Mouse (Mus musculus) adrenal gland, postnatal 14 days (tissue): ENCODE results near the gene Ralgapa2. TPM values are rescaled to one million over a fixed set of nuclear protein-coding genes. Genes with fewer than 3 reads are reported as not detected.

Experiments
- DNase-seq: peaks from one replicate; pipeline ENCODE4 v3.0.0; 2021; ENCODE audit warnings: mixed read lengths
- long read RNA-seq, 2 experiments: library from polyadenylated mRNA; stranded (forward); transcript quantifications; one replicate each; pipeline ENCODE4 v2.0.0; 2021
- total RNA-seq: library from RNA; stranded (reverse); gene quantifications from 2 replicates; pipeline ENCODE4 v1.2.3, GENCODE M21; 2021

Gene Ralgapa2
- 35.3 and 35.4 TPM in 2 replicates for total RNA-seq
- long read RNA-seq, experiment 1, partial matches to known transcripts: 0 of 2 reads
- long read RNA-seq, experiment 1, other reads (novel, unspliced or antisense): 2 of 2 reads
- long read RNA-seq, experiment 2, partial matches to known transcripts: 1 of 5 reads
- long read RNA-seq, experiment 2, other reads (novel, unspliced or antisense): 4 of 5 reads

- DNase-seq: peak; percentile 100
These were observed at the start of gene Ralgapa2 for GRCm38 (mm10) chr2:146511911-146512580. Gene Ralgapa2 (minus strand): TSS chr2:146512344.

DNA sequence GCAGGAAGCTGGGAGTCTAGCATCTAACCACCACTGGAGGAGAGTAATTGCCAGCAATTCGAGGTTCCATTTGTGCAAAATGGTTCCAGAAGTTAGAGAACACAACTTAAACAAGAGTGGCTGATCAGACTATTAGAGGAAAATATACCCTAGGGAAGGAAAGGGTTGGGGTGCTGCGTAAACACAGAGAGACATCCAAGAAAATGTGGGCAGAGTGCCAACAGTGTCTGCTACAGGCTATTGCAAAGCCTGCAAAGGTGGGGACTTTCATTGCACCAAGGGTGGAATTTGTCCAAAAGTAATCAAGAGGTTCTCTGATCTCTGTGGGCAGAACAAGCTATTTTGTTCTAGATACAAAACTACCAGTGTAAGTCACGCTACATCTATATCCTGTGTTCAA is 49.4 kb upstream of the Ralgapa2 start:
- peak; percentile 40 for DNase-seq

GRCm38 (mm10) chr2:146560633-146561043 is 48.5 kb upstream of the Ralgapa2 start:
- DNase-seq: no peak

- no peak for DNase-seq
These were observed 44.0 kb upstream of the Ralgapa2 start for GRCm38 (mm10) chr2:146556148-146556547.

GRCm38 (mm10) chr2:146555351-146555750 is 43.2 kb upstream of the Ralgapa2 start:
- no peak for DNase-seq

GRCm38 (mm10) chr2:146553701-146554100 is 41.6 kb upstream of the Ralgapa2 start:
- DNase-seq: no peak

- no peak for DNase-seq
These were observed 39.7 kb upstream of the Ralgapa2 start for GRCm38 (mm10) chr2:146551818-146552217.

- no peak for DNase-seq
These were observed 37.1 kb upstream of the Ralgapa2 start for GRCm38 (mm10) chr2:146549111-146549776.

- peak; percentile 51 for DNase-seq
These were observed 32.1 kb upstream of the Ralgapa2 start for GRCm38 (mm10) chr2:146544155-146544814.

GRCm38 (mm10) chr2:146533118-146533949 is 21.2 kb upstream of the Ralgapa2 start:
- DNase-seq: peak; percentile 12

- DNase-seq: no peak
These were observed 20.3 kb upstream of the Ralgapa2 start for GRCm38 (mm10) chr2:146532493-146532892.

- DNase-seq: no peak
These were observed 13.3 kb upstream of the Ralgapa2 start for GRCm38 (mm10) chr2:146525483-146525882.

GRCm38 (mm10) chr2:146524685-146525415 is 12.7 kb upstream of the Ralgapa2 start:
- no peak for DNase-seq

DNA sequence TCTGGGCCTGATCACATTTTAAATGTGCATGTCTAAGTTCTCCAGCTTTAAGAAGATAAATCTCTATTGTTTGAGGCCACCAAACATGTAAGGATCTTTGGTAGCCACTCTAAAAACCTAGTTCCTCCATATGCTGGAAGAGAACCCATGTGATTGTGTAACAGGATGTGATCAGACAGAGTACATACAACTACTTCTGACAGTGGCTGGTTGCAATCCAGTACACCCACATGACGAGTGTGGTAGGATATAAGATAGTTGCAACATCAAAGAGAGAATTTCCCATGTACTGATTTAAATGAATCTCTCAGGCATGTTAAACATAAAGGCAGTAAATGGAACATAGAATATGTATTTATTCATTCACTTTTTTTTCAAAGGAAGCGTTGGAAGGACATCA is 4.8 kb upstream of the Ralgapa2 start:
- DNase-seq: no peak

- no peak for DNase-seq
These were observed 2.9 kb upstream of the Ralgapa2 start for GRCm38 (mm10) chr2:146515081-146515480.

DNA sequence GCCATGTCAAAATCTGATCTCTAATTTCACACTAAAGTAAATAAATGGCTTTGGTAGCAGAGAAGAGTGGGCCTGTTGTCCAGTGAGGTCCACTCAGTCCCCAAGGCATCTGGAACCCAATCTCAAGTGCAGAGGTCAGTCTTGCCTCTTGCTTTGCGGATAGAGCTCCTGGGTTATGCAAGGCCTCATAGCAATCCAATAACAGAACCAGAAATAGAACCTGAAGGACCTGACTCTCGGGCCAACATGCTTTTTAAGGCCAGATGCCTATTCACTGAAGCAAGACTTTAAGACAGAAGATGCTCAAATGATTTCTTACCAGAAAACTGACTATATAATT is 407 bp upstream of the Ralgapa2 start:
- DNase-seq: peak; percentile 14

DNA sequence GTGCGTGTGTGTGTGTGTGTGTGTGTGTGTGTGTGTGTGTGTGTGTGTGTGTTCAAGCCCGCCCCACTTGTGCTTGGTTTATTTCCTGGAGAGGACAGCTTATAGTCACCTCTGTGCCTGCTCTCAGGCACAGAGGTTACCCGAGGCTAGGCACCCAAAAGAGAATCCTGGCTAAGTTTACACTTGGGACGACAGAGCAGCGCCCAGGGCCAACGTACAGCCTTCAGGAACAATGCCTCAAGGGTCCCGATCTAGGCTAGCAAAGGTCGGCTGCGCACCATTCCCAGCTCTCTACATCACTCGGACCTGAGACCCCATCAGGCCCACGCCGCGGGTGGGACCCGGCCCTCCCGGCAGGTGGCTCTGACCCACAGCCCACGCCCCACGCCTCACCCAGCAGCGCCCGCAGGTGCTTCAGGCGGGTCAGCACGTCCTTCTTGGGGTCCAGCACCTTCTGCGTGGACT is 711 bp downstream of the Ralgapa2 start:
- DNase-seq: no peak

DNA sequence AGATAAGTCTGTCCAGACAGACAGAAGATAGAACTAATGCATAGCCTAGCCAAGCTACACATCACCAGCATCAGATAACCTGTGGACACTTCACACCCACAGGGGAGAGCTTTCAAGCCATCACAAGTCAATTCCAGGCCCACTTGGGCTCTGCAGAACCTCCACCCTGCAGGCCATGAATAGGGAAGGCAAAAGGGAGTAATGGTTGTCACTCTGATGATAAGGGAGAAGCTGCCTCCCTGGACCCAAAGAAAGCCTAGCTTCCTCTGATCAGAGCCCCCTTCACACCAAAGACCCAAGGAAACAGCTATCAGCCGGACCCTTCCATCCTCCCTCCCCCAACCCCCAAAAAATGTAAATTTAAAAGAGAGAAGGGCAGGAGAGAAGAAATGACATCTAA is 1.4 kb downstream of the Ralgapa2 start:
- no peak for DNase-seq

GRCm38 (mm10) chr2:146502578-146503311 is 9.4 kb downstream of the Ralgapa2 start:
- DNase-seq: peak; percentile 71

GRCm38 (mm10) chr2:146500067-146500466 is 12.1 kb downstream of the Ralgapa2 start:
- DNase-seq: no peak

GRCm38 (mm10) chr2:146499111-146499510 is 13.0 kb downstream of the Ralgapa2 start:
- peak; percentile 19 for DNase-seq
